Mouse (Mus musculus) thymus, postnatal 25 days (tissue): ENCODE results near the gene Kcnc3.

Experiments
- DNase-seq: peaks from one replicate; pipeline ENCODE4 v3.0.0; 2022

The Kcnc3 gene

DNA sequence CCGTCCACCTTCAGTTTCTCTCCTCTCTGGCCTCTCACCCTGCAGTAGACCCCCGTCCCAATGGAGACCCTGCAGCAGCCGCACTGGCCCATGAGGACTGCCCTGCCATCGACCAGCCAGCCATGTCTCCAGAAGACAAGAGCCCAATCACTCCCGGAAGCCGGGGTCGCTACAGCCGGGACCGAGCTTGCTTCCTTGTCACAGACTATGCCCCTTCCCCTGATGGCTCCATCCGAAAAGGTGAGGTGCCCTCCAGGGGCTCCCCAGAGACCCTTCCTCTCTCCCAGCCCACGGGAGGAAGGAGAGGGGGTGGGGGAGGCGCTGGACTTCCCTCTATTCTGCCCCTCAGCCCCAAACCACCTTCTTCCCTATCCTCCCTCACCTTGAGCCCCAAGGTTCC is 7.9 kb downstream of the Kcnc3 start:
- DNase-seq = no peak

DNA sequence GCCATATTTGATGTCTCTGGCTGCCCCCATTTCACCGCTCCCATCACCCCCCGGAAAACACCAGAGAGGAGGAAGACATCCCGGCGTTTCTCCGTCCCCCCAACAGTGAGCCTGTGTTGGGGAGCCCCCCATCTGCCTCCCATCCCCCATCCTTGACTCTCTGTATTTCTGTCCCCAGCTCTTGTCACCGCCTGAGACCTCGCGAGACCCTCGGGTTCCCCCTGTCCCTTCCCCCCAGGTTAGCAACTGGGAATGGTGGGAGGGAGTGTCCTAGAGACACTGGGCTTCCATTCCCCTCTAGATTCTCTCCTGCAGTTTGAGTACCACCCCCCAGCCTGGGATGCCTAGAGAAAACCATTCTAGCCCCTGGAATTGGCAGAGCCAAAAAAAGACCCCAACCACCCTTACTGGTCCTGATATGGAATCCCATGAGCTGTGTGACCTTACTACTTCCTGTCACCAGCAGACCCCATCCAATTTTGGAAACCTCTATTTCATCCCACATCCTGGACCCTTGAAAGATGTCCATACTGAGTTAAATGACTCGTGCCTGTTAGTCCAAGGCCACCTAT is 10.3 kb downstream of the Kcnc3 start:
- no peak for DNase-seq

DNA sequence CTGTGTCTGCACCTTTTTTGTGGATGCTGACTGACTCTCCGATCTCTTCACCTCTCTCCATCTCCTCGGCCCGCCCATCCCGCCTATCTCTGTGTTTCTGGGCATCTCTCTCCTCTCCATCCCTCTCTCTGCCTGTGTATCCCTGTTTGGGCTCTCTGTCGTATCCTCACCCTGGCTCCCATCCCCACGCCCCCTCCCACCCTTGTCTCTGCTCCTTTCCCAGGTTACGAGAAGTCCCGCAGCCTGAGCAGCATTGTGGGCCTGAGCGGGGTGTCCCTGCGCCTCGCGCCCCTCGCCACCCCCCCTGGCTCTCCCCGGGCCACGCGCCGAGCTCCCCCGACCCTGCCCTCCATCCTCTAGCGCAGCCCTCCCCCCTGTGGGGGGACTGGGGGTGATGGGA is 11.2 kb downstream of the Kcnc3 start:
- no peak for DNase-seq

DNA sequence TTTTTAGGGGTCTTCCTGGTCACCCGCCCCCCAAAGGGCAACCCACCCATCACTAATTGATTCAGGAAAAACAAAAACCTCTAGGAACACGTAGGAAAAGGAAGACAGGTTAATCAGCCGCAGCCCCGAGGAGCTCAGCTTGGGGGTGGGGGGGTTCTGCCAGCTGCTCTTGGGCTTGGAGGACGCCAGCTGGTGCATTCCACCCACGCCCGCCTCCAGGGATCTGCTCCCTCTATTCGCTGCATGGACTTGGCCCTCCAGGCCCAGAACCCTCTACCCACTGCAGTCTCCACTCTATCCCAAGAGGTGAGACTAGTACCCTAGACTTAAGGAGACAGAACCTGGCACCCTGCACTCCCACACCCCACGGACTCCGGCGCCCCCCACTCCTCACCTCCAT is 12.0 kb downstream of the Kcnc3 start:
- no peak for DNase-seq

DNA sequence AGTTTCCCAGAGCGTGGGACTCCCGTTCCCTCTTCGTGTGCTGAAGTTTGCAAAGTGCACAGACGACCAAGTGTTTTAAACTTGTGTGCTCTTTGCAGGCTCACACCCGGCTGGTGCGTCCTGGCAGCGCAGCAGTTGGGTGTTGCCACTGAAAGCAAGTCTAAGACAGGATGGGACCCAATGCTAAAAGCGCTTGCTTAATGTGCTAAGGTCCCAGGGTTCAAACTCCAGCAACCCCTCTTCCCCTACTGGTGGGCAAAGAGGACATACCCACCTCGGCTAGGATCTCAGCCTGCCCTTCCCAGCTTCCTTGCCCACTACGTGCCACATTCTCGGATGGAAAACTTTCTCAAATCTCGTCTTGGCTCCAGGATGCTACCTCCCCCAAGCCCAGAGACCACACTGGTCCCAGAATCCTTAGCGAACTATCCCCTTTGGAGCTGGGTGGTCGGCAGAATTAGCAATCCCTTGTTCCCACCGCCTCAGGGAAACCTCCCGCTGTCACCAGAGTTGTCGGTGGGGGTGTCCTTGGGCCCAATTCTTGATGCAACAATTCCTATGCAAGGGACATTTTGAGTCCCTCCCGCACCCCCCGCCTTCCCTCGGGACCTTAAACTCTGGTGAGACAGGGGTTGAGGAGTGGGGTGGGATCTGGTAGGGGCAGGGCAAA is 12.9 kb downstream of the Kcnc3 start:
- no peak for DNase-seq

DNA sequence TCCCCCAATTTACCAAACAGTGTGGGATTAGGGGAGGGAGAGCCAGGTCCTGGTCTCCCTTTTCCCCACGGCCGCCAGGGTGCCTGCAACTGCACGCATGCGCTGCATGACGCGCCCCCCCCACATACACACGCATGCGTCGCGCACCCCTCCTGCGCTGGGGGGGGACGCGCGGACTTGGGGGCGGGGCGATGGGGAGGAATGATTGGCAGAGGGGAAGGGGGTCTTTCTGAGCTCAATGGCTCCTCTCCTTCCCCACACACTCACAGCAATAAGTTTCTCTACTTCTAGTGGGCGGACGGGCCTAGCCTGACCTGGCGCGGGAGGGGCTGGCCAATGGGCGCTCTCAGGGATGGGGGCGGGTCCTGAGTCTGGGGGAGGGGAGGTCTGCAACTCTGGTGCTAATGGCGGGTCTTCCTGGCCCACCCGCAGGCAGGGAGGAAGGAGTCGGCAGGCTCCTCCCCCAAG is 13.7 kb downstream of the Kcnc3 start:
- DNase-seq = no peak

DNA sequence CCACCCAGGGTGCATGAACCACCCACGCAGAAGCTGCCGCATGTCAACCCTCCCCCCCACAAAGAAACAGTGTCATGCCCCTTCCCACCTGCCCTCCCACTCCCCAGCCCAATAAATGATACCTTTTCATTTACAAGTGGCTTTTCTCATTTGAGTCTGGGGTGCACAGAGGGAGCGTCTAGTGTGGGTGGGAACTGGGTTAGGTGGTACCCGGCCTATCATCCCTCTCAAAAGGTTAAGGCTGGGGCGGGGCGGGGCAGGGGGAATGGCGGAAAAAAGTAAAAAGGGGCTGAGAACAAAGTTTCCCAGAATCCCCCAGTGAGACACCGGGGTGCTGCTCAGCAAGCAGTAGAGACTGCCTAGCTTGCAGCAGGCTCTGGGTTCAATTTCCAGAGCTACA is 14.2 kb downstream of the Kcnc3 start:
- no peak for DNase-seq

DNA sequence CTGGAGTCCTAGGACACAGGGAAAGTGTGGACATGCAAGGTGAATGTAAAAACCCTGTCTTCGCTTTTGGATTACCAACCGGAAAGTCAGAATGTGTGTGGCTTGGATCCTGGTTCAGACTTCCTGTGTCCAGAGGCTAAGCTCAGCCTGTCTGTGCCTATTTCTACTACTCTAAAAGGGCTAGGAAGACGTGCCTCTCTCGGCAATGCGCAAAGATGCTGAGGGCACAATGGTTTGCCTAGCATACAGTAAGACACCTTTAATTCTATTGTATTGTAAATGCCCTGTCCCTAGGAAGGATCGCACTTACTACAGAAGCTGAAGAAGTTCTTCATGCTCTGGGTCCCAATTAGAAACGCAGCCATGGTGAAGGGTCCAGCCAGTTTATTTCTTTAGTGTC is 15.0 kb downstream of the Kcnc3 start:
- no peak for DNase-seq

DNA sequence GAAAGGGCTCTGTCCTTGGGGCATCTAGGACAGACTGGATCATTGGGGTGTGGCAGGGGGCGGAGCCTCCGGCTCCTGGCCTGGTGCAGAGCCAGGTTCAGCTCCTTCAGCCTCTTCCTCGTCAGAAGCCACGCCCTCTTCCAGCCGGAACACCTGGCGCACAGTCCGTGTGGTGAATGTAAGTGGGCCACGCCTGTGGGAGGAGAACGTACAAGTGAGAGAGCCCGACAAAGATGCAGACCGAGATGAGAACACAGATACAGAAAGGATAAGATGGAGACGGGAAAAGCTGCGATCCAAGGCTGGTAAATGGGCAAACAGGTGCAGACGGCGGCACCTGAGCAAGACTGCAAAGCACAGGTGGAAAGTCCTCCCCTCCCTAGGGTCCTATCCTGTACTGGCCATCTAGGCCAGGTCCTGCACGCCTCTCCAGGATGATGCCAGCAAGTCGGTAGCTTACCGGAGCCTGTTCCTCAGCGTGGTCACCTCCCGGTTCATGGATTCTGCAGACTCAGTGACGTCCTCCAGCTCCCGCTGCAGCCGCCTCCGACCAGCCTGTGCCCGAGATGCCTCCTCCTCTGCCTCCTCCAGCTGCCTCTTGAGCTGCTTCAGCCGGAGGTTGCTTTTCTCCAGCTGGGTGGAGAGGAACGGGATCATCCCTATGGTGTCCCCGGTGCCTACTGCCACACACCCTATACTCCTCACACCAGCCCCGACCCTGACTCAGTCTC is 15.9 kb downstream of the Kcnc3 start:
- no peak for DNase-seq

DNA sequence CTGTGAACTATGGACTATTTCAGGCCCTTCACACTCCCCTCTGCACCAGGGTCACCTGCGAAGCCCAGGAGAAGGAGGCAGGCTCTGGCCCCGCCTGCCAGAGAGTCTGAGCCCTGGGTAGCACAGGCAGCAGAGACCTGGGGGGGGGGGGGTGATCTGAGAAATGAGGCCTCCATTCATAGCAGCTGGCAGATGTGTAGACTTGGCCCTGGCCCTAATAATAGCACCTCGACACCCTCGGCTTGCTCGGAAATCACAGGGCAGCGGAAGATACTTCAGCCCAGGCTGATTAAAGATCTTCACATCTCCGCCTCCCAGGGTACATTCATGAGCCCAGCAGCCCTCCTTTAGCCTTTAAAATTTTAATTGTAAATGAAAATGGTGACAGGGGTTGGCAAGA is 21.7 kb downstream of the Kcnc3 start:
- DNase-seq = no peak

DNA sequence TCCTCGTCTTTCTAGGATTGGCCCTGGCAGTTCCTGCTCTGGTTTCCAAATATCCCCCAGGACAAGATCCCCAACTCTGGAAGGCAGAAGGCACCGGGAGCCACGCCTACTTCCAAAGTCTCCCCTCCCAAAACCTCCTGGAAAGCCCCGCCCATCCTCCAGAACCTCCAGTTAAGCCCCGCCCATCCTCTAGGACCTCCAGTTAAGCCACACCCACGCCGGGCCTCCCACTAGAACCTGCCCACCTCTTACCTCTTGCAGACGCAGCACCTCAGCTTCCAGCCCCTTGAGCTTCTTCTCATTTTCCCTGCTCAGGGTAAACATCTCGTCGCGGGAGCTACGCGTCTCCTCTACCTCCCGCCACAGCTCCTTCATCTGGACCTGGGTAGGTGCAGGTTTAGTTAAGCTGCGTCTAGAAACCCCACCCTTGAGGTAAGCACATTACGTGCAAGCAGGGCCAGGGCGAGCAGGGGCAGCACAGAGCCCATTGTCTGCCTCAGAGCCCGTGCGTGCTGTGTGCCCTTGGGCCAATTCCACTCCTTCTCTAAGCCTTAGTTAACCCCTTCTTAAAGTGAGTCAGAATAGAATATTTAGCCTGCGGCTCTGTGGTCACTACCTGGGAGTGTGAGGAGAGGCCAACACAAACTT is 23.7 kb downstream of the Kcnc3 start:
- DNase-seq = no peak

DNA sequence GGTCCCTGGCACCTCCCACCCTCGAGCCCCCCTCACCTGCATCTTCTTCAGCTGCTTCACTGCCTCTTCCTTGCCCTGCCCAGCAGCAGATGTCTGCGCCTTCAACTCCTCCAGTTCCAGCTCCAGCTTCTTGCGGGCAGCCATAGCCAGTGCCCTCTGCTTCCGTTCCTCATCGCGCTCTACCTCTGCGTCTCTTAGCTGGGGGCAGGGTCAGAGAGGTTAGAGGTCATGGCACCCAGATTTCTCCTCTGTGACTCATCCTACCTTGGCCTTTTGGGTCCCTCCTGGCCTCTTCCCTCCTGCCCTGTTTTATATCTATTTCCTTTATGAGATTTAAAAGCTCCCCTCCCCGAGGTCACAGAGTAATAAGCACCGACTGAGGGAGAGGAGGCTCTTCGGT is 24.8 kb downstream of the Kcnc3 start:
- DNase-seq = no peak

DNA sequence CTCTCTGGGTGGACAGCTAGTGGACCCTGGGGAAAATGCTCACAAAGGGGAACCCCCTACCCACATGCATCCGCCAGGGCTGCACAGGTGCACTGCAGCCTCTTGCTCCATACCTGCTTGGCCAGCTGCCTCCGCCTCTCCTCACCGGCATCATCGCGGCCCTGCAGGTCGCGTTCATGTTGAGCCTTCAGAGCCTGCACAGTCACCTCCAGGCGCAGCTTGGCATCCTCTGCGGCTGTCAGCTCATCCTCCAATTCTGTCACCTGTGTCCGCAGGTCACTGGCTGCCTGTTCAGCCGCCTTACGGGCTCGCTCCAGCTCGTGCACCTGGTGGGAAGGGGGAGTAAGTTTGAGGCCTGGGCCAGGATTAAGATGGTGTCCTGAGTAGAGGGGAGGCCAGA is 25.5 kb downstream of the Kcnc3 start:
- DNase-seq = no peak

DNA sequence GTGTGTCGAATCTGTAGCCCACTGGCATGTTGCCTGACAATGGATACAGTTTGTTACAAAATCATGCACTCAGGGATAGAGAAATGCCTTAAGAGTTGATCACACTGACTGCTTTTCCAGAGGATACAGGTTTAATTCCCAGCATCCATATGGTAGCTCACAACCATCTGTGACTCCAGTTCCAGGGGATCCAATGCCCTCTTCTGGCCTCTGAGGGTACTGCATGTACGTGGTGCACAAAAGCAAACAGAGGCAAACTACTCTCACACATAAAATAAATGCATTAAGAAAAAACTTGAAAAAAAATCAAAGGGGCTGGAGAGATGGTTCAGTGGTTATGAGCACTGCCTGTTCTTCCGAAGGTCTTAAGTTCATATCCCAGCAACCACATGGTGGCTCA is 26.6 kb downstream of the Kcnc3 start:
- no peak for DNase-seq

DNA sequence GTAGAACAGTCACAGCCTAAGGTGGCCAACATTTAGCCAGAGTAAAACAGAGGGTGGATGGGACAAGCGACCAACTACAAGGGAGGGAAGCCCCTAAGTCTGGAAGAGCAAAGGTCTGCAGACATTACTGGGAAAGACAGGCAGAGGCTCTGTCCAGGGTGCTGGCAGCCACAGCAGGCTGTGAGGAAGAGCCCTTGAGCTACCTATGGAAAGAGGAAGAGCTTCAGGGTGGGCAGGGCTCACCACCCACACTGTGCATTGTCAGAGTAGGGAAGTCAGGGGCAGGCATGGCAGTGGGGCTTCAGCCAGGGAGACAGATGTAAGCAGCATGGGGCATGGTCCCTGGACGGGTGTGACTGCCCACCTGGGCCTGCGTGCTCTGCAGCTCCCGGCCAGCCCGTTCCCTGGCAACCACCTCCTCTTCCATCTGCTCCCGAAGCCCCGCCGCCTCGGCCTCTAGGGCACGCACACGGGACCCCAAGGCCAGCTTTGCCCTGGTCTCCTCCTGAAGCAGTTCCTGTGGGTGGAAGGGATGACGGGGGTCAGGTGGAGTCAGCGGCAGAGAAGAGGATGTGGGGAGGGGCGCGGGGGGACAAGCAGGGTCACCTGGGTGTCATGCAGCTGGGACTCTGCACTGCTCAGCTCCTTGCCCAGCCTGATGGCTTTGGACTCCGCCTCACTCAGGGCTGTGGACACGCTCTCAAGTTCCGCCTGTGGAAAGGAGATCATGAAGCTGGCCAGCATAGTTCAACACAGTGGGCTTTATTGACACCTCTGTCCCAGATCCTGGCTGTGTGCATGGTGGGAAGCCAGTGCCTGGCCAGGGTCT is 33.5 kb downstream of the Kcnc3 start:
- DNase-seq = no peak

DNA sequence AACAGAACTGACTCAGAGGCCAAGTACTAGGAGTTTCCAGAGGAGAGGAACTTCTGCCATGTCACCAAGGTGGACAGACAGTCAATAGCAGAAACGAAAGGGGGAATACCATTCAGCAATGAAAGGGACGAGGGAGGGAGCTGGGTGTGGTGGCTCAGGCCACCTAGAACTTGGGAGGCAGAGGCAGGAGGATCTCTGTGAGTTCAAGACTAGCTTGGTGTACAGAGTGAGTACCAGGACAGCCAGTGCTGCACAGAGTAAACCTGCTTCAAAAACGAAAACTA is 34.0 kb downstream of the Kcnc3 start:
- DNase-seq = no peak

DNA sequence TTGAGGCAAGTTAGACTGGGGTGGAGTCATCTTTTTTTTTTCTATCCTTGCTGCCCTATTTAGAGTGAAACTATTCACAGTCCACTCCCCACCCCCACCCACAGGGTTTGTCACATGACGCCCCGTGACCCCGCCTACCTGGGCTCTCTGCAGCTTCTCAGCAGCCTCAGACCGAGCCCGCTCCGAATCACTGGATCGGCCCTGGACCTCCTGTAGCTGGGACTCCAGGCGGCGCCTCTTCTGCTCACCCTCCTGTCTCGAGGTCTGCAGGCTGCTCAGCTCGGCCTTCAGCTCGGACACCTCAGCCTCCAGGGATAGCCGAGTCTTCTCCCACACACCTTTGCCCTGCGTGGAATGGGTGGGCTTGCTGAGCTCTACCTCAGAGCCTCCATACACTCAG is 34.4 kb downstream of the Kcnc3 start:
- no peak for DNase-seq

DNA sequence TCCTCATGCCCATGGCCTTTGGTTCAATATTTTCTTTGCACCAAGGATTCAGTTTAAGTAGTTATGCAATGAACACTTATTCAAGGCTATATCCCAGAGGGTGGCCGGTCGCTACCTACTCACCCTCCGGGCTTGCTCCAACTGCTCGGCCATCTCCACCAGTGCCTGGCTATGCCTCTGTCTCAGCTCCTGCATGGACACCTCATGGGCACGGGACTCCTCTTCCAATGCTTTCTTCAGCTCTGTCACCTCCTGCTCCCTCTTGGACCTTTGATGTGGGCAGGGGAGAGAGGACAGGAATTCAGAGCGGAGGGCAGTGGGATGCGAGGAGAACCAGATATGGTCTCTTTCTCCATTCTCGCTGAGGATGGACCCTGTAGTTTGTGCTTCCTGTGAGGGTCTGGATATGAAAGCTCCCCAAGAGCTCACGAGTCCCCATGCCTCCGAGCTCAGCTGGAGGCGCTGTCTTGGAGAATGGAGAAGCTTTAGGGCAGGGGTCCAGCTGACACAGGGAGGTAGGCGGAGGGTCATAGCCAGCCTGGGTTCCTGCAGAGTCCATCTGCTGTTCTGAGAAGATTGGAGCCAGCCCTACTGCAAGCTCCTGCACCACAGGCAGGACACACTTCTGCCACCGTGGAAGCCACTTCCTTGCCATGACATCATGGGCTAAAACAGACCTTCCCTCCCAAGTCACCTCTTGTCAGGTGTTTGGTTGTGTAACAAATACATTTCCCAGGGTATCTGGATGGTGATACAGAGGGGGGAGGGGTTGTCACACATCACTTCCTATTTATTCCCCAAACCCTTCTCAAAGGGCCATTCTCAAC is 35.0 kb downstream of the Kcnc3 start:
- DNase-seq = no peak

DNA sequence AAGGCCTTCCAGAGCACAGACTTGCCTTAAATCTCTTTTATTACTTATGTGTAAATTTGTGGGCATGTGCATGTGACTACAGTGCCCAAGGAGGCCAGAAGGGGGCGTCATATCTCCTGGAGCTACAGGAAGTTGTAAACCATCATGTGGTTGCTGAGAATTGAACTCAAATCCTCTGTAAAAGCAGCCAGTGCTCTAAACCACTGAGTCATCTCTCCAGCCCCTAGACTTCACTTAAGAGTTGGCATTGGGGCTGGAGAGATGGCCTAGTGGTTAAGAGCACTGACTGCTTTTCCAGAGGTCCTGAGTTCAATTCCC is 35.6 kb downstream of the Kcnc3 start:
- no peak for DNase-seq

DNA sequence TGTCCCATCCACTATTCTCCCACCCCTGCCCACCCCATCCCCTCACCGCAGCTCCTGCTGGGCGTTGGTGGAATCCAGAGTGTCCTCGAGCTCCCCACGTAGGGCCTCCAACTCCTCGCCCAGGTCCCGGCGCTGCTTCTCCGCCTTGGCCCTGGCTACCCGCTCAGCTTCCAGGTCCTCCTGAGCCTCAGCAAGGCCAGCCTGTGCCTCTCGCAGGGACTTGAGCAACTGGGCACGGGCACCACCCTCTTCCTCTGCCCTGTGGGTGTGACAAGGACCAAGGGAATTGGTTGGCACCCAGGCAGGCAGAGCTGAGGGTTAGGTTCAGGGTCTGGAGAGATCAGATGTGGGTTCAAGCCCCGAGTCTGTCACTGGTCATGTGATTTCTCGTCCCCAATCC is 36.5 kb downstream of the Kcnc3 start:
- DNase-seq = no peak

DNA sequence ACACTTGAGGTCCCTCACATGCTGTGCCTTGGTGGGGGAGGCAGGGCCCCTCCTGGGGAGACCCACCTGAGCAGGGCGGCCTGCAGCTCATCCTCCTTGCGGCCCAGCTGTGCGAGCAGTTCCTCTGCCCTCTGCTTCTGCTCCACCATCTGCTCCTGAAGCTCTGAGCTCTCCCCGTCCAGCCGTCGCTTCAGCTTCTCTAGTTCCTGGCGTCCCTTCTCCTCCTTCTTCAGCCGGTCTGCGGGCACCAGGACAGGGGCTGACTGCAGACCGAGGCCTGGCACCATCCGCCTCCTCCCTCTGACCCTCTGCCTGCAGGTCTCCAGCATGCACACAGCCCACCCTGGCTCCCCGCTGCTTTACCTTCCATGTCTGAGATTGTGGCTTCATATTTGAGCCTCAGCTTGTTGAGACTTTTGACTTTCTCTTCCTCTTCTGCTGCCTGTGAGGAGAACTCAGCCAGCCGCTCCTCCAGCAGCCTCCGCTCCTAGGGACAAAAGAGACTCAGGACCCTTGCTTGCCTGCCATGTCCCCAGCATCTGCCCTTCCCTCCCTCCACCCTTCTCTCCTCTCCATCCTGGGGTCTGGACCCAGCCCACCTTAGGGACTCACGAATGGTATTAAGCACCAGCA is 38.1 kb downstream of the Kcnc3 start:
- DNase-seq = no peak

DNA sequence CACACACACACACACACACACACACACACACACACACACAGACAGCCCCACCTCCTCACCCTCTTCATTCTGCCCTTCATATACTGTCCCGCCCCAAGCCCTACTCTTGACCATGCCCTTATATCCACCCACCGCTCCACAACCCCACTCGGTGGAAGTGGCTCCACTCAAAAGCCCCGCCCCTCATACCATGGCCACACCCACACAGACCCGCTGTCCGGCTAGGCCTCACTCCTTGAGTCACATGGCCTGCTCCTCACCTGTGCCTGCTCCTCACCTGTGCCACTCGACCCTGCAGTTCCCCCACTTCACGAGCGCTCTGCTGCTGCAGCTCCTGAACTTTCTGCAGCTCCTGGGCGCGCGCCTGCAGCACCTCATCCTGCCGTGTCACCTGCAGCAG is 40.0 kb downstream of the Kcnc3 start:
- DNase-seq = no peak
